Mouse (Mus musculus): ENCODE measurements around the gene Eif4h.

Eif4h gene

GRCm38 (mm10) chr5:134639269-134639682, at the start of gene Eif4h:
Gene Eif4h (minus strand): TSS chr5:134639490.
- DNase-seq (ENCODE audit: low read depth, low spot score): peak; percentile 94

DNA sequence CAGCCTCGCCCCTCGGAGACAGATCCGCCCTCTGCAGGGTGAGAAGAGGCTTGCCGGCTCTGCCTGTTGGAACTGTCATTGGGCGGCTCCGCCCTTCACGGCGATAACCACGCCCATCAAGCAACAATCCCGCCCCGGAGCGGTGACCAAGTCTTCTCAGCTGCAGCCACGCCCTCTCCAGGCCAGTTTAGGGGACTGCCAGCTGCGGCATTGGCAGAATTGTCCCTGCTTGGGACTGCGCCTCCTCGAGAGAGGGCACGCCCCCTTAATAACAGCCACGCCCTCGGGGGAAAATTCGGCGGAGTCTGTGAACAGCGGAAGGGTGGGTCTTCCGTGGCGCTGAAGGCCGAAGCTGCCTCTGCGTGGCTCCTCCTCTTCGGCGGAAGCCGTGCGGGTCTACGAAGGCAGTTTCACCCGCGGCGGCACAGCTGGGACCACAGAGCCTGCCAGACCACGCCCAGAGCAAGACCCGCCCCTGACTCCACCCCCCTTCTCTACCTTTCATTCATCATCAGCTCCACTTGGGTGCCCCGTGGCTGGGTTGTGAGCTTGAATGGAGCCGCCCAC, 49.5 kb upstream of the Eif4h start:
- peak; percentile 99 for DNase-seq (ENCODE audit: low read depth, low spot score)

GRCm38 (mm10) chr5:134688086-134688717, 48.9 kb upstream of the Eif4h start, which contains the start of gene Limk1:
Gene Limk1 (minus strand): TSS chr5:134688598.
- peak; percentile 50 for DNase-seq (ENCODE audit: low read depth, low spot score)

GRCm38 (mm10) chr5:134687187-134687586, 47.9 kb upstream of the Eif4h start:
- DNase-seq (ENCODE audit: low read depth, low spot score): no peak

DNA sequence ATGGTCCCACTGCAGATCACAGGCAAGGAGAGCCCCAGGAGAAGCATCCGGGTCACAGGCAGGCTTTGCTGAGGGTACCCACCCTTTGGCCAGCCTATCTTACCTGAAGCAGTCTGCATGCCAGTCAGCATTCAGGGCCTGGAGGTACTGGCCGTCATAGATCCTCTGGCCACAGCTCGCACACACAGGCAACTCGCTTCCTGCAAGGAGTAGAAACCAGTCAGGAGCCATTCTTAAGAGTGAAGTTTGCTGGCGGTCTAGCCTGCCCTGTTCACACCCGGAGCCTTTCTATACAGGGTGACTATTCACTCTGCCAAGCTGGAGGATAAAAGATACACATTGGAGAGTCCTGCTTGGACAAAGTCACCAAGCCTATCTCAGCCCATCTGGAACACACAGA, 47.3 kb upstream of the Eif4h start:
- no peak for DNase-seq (ENCODE audit: low read depth, low spot score)

- DNase-seq (ENCODE audit: low read depth, low spot score): no peak
Observed at GRCm38 (mm10) chr5:134684398-134684797, 45.1 kb upstream of the Eif4h start.

DNA sequence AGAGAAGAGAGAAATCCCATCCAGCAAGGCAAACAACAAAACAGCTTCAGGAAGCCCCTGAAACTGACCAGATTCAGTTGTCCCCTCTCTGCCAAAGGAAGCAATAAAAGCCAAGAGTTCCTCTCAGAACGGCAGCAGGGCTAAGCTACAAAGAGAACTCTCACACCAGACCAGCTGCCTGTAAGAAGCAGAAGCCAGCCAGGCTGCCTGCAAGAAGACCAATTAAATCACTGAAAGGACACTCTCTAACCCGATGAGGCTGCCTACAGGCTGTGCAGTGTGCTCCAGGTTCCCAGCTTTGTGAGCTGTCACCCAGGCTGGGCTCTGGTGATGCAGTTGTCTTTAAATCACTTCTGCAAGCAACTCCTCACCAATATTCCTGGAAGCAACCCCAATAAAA, 44.5 kb upstream of the Eif4h start:
- no peak for DNase-seq (ENCODE audit: low read depth, low spot score)

DNA sequence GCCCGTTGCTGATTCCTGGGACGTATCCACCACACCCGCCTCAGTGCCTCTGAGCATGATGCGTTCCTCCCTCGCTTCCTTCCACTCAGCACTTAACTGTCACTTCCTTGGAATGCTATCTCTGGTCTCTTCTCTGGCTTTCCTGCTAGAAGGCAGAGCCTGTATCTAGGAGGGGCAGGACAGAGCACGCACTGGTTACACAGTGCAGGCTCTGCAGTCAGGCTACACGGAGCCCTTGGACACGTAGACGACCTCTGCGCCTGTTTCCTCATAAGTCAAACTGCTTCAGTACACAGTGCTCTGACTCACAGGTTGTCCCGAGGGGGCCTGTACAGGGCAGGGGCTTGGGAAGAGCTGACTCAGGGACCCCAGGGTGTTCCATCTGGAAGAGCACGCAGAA, 40.9 kb upstream of the Eif4h start:
- no peak for DNase-seq (ENCODE audit: low read depth, low spot score)

DNA sequence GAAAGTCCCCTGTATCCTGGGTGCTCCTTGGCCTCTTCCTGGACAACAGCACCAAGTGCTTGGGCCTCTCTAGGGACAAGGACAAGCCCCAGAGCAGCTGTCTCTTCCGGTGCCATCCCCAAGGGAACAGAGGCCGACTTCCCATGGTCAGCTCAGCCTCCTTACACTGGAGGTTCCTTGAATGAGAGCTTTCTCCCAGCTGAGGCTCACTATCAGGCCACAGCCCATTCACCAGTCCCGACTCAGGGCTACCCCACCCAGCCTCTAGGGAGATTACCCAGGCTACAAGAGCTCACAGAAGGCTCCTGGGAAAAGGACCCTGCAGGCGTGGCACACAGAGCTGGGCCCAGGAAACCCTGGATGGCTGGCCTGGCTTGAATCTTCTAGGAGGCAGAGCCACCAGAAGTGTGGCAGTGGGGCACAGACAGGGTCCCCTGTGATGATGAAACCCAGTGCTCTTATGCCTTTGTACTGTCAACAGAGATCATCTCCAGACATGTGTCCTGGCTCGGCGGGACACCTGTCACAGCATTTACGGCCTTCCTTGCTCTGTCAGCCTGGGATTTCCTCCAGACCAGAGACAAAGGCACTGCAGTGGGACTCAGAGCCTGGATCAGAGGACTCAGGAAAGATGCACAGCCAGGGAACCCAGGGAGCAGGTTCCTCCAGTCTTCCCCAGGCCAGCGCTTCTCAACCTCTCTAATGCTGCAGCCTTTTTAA, 39.7 kb upstream of the Eif4h start:
- DNase-seq (ENCODE audit: low read depth, low spot score): no peak

GRCm38 (mm10) chr5:134678031-134678430, 38.7 kb upstream of the Eif4h start:
- no peak for DNase-seq (ENCODE audit: low read depth, low spot score)

GRCm38 (mm10) chr5:134677491-134677890, 38.2 kb upstream of the Eif4h start:
- DNase-seq (ENCODE audit: low read depth, low spot score): no peak

DNA sequence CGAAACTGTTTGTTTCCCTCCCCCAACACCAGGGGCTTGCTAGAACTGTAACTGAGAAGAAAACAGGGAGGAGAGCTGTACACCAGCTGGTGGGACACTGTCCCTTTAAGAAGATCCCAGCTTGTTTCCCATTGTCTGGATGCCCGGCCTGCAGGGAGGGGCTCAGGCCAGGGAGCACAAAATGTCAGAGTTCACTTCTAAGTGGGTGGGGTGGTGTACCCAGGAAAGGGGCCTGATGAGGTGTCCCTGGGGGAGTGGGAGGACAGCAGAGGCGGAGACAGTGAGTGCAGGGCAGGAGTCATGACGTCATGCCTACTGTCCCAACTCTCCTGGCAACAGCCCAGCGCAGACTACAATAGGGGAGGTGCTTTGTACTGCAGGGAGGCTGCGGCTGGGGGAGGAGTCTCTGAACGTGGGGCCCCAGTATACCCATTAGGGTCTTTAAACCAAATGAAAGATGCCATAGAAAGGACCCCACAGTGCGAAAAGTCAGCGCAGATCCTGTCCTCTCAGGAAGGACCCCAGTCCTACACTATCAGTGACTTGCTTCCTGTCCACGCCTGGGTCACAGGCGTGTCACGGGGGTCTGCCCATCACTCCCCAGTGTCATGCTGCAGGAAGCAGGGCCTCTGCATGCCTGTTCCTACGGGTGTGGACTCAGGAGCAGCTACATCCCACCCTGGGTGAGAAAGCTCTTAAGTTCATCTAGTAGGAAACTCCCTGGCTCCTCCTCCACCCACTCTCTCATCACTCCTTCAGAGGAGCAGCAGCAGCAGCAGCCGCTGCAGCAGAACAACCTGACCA, 36.9 kb upstream of the Eif4h start:
- DNase-seq (ENCODE audit: low read depth, low spot score): peak; percentile 84

DNA sequence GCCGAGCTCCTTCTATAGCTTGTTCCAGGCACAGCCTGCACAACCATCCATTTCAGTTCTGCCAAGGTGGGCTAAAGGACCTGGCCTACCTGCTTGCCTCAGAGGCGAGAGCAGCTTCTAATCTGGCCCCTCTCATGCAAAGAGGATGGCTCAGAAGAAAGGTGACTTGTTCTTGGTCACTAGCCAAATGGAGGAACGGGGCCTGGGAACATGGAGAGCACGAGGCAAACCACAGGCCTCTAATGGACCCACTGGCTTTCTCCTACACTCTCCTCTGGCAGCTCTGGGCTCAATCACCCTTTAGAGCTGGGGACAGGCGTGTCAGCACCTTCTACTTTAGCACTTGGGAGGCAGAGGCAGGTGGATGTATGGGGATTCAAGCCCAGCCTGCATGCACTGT, 35.7 kb upstream of the Eif4h start:
- DNase-seq (ENCODE audit: low read depth, low spot score): no peak

DNA sequence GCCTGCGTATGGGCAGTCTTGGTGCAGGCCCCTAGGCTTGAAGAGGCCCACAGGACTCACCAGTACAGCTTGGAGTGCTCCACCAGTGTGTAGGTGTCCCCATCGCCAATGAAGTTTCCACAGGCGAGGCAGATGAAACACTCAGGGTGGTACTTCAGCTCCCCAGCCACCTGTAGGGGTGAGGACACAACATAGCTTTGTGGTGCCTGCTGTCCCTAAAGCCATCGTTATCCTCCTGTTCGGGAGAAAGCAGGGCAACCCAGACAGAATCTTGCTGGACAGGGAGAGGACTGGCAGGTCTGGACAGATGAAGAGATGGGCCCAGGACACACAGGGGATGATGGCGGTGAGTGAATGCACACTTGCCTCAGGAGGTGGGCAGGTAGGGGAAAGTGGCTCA, 33.3 kb upstream of the Eif4h start:
- DNase-seq (ENCODE audit: low read depth, low spot score): no peak

GRCm38 (mm10) chr5:134672198-134672516, 32.9 kb upstream of the Eif4h start:
- DNase-seq (ENCODE audit: low read depth, low spot score): no peak

DNA sequence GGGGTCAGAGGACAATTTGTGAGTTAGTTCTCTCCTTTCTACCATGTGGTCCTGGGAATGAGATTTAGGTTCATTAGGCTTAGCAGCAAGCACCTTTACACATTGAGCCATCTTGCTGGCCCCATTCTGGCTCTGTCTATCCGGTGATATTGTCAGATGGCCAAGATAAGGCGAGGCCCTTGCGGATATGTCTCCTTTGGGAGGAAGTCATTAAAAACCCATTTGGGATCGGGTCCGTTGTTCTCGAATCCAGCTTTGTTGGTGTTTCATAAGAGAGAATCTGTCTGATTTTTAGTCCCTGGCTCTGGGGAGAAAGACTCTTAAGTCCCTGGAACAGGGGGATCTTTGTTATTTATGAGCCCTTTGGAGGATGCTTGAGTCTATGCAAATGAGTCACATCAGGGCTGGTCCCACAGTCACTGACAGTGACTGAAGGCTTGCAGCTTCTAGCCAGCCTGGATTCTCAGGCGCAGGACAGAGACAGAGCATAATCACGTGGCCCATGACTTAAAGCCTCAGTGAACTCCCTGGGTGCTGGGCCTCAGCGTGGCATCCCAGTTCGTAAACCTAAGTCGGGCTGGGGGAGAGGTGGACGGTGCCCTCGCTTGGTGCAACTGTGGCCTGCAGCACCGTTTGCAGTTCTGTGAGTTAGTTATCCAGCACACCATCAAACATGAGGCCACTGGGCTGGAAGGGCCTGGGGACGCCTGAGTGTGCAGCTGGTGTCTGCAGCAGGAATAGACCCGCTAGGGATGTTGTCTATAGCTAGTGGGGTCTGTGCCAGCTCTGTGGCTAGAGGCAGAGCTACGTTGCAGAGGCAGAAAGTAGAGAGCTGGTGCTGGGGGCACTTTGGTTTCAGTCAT, 32.3 kb upstream of the Eif4h start:
- DNase-seq (ENCODE audit: low read depth, low spot score): peak; percentile 36

- DNase-seq (ENCODE audit: low read depth, low spot score): peak; percentile 92
Observed at GRCm38 (mm10) chr5:134669001-134669708, 29.9 kb upstream of the Eif4h start.

- peak; percentile 94 for DNase-seq (ENCODE audit: low read depth, low spot score)
Observed at GRCm38 (mm10) chr5:134668495-134668894, 29.2 kb upstream of the Eif4h start.

DNA sequence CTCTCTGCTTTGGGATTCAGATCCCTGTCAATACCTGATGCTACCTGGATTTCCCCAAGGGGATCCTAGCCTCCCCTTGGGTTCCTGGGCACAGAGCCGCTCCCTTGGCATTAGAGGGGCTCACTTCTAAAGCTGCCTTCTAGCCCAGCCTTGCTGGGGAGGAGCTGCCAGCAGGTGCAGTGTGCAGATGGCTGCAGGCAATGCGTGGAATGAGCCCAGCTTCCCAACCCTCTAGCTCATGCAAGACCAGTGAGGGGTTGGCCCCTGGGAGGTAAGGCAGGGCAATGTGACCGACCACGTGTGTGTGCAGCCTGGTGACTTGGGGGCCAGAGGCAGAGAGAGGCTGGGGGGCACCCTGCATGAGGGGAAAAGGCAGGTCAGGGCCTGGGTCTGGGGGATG, 17.4 kb upstream of the Eif4h start:
- no peak for DNase-seq (ENCODE audit: low read depth, low spot score)

DNA sequence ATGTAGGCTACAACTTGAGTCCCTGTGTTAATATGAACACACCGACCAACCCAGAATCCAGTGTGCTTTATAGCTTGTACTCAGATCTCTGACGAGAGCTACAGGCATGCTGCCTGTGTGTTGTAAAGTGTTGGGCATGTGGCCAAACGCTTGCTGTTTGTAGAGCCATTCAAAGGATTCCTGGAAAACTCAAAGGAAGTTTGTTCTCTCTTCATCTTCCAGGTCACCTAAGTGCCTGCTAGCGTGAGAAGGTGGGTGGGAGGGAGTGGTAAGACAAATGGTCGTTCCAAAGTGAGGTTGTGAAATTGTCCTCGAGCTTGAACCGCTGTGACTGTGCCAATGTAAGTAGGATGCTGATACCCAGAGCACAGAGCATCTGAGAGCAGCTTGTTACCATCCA, 12.7 kb upstream of the Eif4h start:
- no peak for DNase-seq (ENCODE audit: low read depth, low spot score)

DNA sequence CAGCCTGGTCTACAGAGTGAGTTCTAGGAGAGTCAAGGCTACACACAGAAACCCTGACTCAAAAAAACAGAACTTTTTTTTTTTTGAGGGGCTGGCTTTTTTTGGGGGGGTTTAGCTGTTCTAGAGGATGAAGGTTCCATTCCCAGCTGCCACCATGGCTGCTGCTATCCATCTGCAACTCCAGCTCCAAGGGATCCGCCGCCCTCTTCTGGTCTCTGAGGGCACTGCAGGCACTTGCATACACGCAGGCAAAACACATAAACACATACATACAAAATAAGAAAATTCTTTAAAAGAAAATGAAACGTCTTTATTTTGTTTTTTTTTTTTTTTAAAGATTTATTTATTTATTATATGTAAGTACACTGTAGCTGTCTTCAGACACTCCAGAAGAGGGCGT, 11.6 kb upstream of the Eif4h start:
- peak; percentile 82 for DNase-seq (ENCODE audit: low read depth, low spot score)
